Mouse (Mus musculus) gastrocnemius, adult 8-10 months (tissue): ENCODE data around the gene Pitpnb. TPM values are rescaled to one million over a fixed set of nuclear protein-coding genes. Genes with fewer than 3 reads are reported as not detected.
A peak's percentile ranks its signal among the peaks of the same experiment; 100 is the strongest.

ENCODE experiments used
- DNase-seq, 2 experiments: peaks; one replicate each; pipeline ENCODE4 v3.0.0; 2022; ENCODE audit warnings: low spot score in 2 of 2
- total RNA-seq, 4 experiments: library from RNA; stranded (reverse); gene quantifications; 2 replicates each; pipeline ENCODE4 v1.2.4; 2022

Pitpnb gene
- total RNA-seq = 10 to 100 TPM; 19.9 to 23.0 (median 20.1) TPM

GRCm38 (mm10) chr5:111330417-111331098, at the start of gene Pitpnb:
TSS of gene Pitpnb (plus strand) at chr5:111330763.
- DNase-seq = peak; percentile 94 to 98

- no peak for DNase-seq
These were observed 46.0 kb upstream of the Pitpnb start for GRCm38 (mm10) chr5:111284420-111285175.

GRCm38 (mm10) chr5:111287571-111287970, 43.0 kb upstream of the Pitpnb start:
- no peak for DNase-seq

- no peak for DNase-seq
These were observed 42.1 kb upstream of the Pitpnb start for GRCm38 (mm10) chr5:111288486-111288885.

GRCm38 (mm10) chr5:111290071-111290470, 40.5 kb upstream of the Pitpnb start:
- DNase-seq = no peak

GRCm38 (mm10) chr5:111291639-111292038, 38.9 kb upstream of the Pitpnb start:
- no peak for DNase-seq

GRCm38 (mm10) chr5:111297801-111298200, 32.8 kb upstream of the Pitpnb start:
- peak in 1 of 2 experiments; percentile 0 for DNase-seq

- no peak for DNase-seq
These were observed 31.9 kb upstream of the Pitpnb start for GRCm38 (mm10) chr5:111298706-111299105.

GRCm38 (mm10) chr5:111300776-111301175, 29.8 kb upstream of the Pitpnb start:
- no peak for DNase-seq

GRCm38 (mm10) chr5:111301736-111302135, 28.8 kb upstream of the Pitpnb start:
- no peak for DNase-seq

- no peak for DNase-seq
These were observed 25.8 kb upstream of the Pitpnb start for GRCm38 (mm10) chr5:111304730-111305129.

GRCm38 (mm10) chr5:111310185-111310584, 20.4 kb upstream of the Pitpnb start:
- DNase-seq = no peak

- DNase-seq = no peak
These were observed 16.7 kb upstream of the Pitpnb start for GRCm38 (mm10) chr5:111313833-111314232.

GRCm38 (mm10) chr5:111315061-111315460, 15.5 kb upstream of the Pitpnb start:
- no peak for DNase-seq

- no peak for DNase-seq
These were observed 13.0 kb upstream of the Pitpnb start for GRCm38 (mm10) chr5:111317526-111317925.

GRCm38 (mm10) chr5:111318946-111319345, 11.6 kb upstream of the Pitpnb start:
- no peak for DNase-seq

- no peak for DNase-seq
These were observed 4.8 kb upstream of the Pitpnb start for GRCm38 (mm10) chr5:111325813-111326212.

- no peak for DNase-seq
These were observed 3.1 kb upstream of the Pitpnb start for GRCm38 (mm10) chr5:111327420-111327819.

GRCm38 (mm10) chr5:111329782-111330416, 664 bp upstream of the Pitpnb start:
- DNase-seq = no peak

- DNase-seq = no peak
These were observed 504 bp downstream of the Pitpnb start for GRCm38 (mm10) chr5:111331099-111331435.

- no peak for DNase-seq
These were observed 5.6 kb downstream of the Pitpnb start for GRCm38 (mm10) chr5:111335939-111336691.

GRCm38 (mm10) chr5:111341609-111342008, 11.0 kb downstream of the Pitpnb start:
- DNase-seq = no peak
